Mouse (Mus musculus) fat pad, adult 2 months (tissue): Measurements from ENCODE around the gene Pkd1l1.

Experiments
- DNase-seq: peaks from one replicate; pipeline ENCODE4 v3.0.0-alpha.2; 2011; ENCODE audit warnings: low read depth, low spot score; ENCODE audit errors: extremely low read depth

The Pkd1l1 gene

DNA sequence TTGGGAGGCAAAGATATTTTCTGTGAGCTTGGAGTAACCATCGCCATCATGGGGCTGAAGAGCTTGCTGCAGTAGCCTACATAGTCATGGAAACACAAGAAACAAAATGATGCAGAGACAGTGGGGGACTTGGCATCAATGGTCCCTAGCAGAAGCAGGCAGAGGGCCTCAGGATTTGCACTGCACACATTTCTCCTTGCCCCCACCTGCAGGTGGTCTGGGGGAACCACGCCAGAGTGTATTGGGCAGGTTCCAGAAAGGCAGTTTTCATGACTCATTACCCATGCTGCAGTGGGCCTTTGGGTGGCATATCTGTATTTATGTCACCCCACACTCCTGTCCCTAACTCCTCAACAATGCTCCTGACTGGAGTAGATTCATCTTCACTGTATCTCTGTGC is 30.6 kb downstream of the Pkd1l1 start:
- no peak for DNase-seq

DNA sequence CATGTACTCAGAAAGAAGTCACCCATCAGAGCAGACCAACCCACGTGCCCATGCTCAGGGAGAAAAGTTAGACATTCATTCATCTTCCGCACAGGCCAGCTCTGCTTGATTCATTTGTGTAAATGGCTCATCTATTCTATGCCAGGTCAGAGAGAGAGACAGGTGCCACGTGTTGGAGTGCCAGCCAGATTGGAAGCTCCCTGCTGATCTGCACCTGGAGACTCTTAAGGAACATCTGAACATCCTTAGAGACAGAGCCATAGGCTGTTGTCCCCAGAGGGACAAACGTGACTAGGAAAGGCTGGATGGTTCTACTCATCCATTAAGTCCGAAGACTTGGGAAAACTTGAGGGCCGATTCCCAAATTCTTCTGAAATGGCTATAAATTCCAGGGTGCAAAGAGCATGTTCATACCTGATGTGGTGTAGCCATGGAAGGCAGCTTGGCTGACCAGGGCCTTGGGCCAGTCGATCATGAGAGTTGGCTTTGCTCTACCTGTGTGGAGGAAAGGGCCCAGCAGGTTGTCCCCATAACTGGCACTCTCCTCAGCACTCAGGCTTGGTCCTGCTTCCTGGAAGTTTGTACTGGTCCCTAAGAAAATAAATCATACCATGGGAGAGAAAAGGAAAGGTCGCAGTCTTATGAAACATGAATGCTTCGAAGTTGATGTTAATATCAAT is 36.5 kb downstream of the Pkd1l1 start:
- no peak for DNase-seq

DNA sequence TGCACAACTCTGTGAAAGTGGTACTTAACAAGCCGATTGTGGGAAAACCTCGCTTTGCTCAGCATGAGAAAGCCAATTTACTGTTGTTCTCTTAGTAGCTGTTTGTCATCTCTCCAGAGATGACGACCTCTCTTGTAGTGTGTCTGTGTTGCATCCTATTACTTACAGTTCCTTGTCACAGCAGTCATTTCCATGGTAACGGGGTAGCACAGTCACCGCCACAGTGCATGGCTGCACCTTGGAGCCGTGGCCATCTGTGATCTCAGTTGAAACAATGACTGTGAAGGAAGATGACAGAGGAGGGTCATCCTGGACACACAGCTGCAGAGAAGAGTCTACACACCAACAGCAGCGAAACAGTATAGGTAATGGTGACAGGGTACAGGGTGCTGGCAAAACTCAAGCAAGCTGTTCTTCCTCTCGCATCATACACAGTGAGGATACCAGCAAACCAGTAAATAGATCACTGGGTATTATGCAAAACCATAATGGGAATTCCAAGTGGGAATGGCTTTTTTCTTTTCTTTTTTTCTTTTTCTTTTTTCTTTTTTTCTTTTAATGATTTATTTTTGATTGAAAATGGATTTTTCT is 56.9 kb downstream of the Pkd1l1 start:
- DNase-seq: no peak

DNA sequence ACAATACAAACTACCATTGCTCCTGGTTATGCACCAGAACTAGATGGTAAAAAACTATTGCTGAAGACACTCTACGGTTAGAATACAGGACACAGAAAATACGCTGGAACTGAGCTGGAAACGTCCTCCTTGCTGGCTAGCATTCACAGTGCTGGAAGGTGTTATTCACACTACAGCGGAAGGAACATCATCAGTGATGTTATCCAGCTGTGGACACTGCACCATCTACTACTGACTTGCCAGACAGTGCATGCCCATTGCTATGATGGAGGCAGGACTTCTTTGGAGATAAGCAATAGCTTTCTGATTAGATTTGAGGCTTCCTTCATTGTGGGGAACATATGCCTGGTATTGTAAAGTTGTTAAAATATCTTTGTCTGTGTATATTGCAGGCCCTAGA is 90.3 kb downstream of the Pkd1l1 start:
- DNase-seq: no peak

- DNase-seq: no peak
Observed at GRCm38 (mm10) chr11:8881521-8881920, 91.5 kb downstream of the Pkd1l1 start.

GRCm38 (mm10) chr11:8870115-8870514 is 103.0 kb downstream of the Pkd1l1 start:
- DNase-seq: no peak

DNA sequence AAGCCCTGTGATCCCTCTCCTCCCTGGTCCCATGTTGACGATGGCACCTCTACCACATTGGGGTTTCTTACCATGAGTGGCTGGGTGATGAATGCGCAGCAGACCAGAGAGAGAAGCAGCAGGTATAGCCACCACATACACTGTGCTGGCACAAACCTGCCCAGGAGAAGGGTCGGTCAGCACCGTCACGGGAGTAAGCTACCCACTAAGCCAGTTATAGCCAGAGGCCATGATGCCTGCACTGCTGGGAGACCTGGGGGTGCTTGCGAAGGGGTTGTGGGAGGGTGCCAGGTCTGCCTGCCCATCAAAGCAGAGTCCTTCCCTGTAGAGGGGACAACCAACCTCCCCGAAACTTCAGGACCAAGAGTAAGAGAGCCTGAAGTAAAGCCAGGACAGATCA is 107.0 kb downstream of the Pkd1l1 start:
- no peak for DNase-seq

GRCm38 (mm10) chr11:8863955-8864675 is 109.0 kb downstream of the Pkd1l1 start:
- no peak for DNase-seq

- DNase-seq: no peak
Observed at GRCm38 (mm10) chr11:8862426-8862825, 110.6 kb downstream of the Pkd1l1 start.

- DNase-seq: no peak
Observed at GRCm38 (mm10) chr11:8861978-8862377, 111.1 kb downstream of the Pkd1l1 start.

DNA sequence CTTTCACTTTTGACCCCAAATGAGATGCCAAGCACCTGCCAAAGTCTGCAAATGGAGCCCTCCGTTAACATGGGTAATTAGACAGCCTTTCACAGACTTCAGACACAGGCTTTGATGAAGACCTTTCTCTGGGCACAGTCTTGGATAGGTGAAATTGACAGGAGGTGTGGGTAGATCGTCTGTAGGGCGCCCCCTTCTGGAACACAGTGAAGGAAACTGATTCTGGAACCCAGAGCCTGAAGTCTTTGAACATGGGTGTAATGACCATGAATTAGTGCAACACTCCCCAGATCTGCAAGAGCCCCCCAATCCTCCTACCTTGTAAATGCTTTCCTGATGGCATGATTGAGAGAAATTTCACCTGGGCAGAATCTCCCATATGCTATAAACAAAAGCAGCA is 112.2 kb downstream of the Pkd1l1 start:
- DNase-seq: no peak

GRCm38 (mm10) chr11:8859868-8860267 is 113.2 kb downstream of the Pkd1l1 start:
- no peak for DNase-seq

DNA sequence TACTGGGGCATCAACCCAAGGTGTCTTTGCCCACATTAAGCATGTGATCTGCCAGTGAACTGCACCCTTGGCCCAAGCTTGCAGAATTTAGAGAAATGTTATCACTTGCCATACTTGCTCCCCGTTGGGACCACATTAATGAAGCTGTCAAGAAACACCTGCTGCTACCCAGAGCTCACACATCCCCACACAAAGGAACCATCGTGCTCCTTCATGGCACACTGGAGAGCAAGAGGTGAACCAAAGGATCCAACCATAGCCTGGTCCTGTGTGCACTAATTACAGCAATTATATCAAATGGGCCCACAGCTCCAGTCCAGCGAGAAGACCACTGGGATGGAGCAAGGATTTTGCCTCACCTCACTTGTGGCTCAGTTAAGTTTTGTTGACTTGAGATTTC is 114.0 kb downstream of the Pkd1l1 start:
- no peak for DNase-seq

DNA sequence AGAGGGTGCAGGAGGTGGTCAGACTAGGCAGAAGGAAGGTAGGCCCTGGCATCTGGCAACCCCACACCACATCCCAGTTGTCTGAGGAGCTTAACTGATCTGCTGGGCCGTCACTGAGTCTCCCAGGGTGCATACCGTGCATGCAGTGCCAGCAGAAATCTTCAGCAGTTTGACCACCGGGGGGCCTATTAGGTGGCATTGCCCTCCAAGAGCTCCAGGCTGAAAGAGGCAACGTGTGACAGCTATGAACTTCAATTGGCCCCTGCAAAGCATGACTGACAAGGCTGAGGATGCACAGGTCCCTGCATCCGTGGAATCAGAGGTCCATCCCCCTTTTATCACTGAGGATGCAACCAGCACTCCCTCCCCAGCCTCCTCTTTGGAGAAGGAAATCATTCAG is 116.9 kb downstream of the Pkd1l1 start:
- DNase-seq: no peak

- DNase-seq: no peak
Observed at GRCm38 (mm10) chr11:8848049-8848448, 125.0 kb downstream of the Pkd1l1 start.

DNA sequence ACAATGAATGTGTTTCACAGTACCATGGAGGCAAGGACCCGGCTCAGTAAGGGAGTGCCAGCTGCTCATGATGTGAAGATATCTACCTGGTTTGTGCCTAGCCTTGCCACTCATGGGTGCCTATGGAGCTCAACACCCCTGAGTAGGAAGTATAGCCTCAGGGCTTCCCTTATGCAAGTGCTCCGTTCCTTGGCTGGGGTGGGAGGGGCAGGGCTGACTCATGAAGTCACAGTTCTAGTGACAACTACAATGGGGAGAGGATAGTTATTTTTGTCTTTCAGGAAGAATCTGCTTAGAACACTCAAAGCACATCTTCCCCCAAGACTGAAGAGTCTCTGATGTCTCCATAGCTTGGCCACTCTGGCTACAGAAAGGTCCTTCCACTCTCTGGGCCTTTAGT is 125.4 kb downstream of the Pkd1l1 start:
- no peak for DNase-seq

GRCm38 (mm10) chr11:8836176-8836575 is 136.9 kb downstream of the Pkd1l1 start:
- no peak for DNase-seq

GRCm38 (mm10) chr11:8834121-8834520 is 138.9 kb downstream of the Pkd1l1 start:
- no peak for DNase-seq

GRCm38 (mm10) chr11:8830551-8830950 is 142.5 kb downstream of the Pkd1l1 start:
- peak; percentile 90 for DNase-seq

DNA sequence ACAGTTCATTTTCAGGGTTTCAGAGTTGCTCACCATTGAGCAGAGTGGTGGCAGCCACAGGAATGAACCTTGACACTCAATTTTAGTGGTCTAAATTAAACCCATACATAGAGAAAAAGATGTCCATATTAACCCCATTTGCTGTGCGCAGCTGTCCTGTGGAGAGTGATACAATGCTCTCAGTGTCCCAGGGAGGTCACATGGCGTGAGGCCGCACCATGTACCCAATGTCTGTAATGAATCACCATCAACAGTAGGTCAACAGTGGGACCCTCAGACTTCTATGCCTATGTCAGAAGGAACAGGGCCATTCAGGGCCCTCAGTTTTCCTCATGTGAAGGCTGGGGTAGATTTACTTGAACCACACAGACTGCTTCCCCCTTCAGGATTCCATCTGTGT is 143.5 kb downstream of the Pkd1l1 start:
- DNase-seq: no peak

GRCm38 (mm10) chr11:8828836-8829526 is 144.1 kb downstream of the Pkd1l1 start:
- DNase-seq: no peak

- DNase-seq: peak; percentile 70
Observed at GRCm38 (mm10) chr11:8826609-8827008, 146.5 kb downstream of the Pkd1l1 start.
